Mouse (Mus musculus) Patski (cell line): ENCODE results near the gene Eps8l1. TPM values are rescaled to one million over a fixed set of nuclear protein-coding genes. Genes with fewer than 3 reads are reported as not detected.

Experiments
- ATAC-seq: fragments of 100-300 bp; one replicate; pipeline ENCODE4 v1.8.0; 2021
- CTCF ChIA-PET: fragments of 350-600 bp; sonication (Branson Sonifier 250); formaldehyde crosslinking; loops from one replicate; lab custom pipeline; 2022; ENCODE audit warnings: inconsistent platforms; lab: Charles Lee
- POLR2A ChIA-PET: fragments of 350-600 bp; sonication (Branson Sonifier 250); formaldehyde crosslinking; loops from one replicate; lab custom pipeline; 2022; ENCODE audit warnings: antibody characterized with exemption, inconsistent platforms; lab: Charles Lee
- DNase-seq: peaks from one replicate; pipeline ENCODE4 v3.0.0-alpha.2; 2011; ENCODE audit warnings: low read depth, low spot score
- H3K27me3 ChIP-seq: fragments of 371-371 bp; one replicate; pipeline ENCODE4 v1.5.1; 2021
- CTCF ChIP-seq: fragments of 100-300 bp; IDR thresholded peaks from one replicate; pipeline ENCODE4 v1.5.1; 2021
- in situ Hi-C: fragments of 300-500 bp; cut with MboI; formaldehyde crosslinking; loops from 3 replicates; pipeline ENCODE4 v1.11.1; 2018; ENCODE audit warnings: low pct_unique_long_range_greater_than_20kb, mixed read lengths
- polyA plus RNA-seq: library from polyadenylated mRNA; unstranded; gene quantifications from one replicate; pipeline ENCODE4 v1.2.3, GENCODE M21; 2021

Eps8l1 gene
- polyA plus RNA-seq, 1 experiment from 2014 or later: 0.04 TPM

DNA sequence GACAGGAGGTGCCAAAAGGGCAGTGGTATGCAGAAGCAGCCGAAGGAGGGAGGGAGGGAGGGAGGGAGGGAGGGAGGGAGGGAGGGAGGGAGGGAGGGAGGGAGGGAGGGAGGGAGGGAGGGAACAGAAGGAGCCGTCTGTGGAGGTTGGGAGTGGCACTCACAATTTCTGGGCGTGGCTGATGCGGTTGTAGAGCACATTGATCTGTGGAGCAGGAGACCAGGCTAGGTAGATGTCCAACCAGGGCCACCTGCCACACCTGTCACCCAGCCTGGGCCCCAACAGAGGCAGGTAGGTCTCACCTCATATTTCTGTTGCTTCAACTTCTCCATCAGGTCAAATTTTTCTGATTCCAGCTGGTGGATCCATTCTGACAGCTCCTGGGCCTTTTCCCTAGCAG, 46.7 kb downstream of the Eps8l1 start:
- in situ Hi-C loops: no loop called here
- H3K27me3 ChIP-seq: no peaks in the 10 kb centered on the region
- ChIA-PET POLR2A (no interaction called here), CTCF (no interaction called here)
- ATAC-seq: no peak
- TF ChIP-seq CTCF: no peak
- no peak for DNase-seq

DNA sequence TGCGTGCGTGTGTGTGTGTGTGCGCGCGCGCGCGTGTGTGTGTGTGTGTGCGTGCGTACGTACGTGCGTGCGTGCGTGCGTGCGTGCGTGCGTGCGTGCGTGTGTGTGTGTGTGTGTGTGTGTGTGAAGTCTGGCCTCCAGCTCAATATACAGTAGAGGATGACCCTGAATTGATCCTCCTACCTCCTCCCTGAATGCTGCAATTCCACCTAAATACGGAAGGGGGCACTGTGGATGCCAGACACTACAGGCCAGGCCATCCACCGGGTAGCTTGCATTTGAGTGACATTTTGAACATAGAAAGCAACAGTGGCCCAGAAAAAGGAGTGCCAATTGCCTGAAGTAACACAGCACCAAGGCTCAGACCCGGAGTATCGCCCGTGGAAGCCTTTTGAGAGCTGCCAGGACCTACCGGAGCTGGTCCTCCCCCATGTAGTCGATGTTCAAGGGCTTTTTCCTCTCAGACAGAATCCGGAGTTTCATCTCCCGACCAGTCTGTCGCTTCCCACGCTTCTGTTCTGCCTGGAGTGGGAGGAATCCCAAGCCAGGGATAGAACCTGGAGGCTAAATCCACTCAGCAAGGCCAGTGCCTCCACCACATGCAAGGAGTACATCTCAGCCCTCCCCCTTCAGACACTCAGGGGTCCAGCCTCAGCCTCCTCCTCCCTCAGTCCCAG, 47.7 kb downstream of the Eps8l1 start:
- in situ Hi-C loops: no loop called here
- ATAC-seq: no peak
- TF ChIP-seq CTCF: no peak
- no peaks in the 10 kb centered on the region for H3K27me3 ChIP-seq
- DNase-seq: no peak
- ChIA-PET CTCF (interaction anchor here (2.3 kb wide), 1 partner anchor 15 kb away, joined by 20 read pairs; the partner anchor contains the start of gene Tnni3), POLR2A (no interaction called here)

DNA sequence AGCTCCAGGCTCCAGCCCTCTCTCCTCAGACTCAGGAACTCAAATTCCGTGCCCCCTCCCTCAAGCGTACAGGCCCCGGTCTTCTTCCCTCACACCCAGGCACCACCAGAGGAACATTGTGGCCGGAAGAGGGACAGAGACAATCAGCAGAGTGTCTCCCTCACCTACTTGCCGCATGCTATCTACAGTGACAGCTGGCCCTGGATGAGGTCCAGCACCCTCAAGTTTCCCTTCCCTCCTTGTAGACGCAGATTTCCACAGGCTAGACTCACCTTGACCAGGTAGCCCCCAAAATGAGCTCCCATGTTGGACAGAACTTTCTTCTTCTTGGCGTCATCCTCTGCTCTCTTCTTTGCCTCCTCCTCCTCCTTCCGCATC, 48.3 kb downstream of the Eps8l1 start:
- POLR2A ChIA-PET: no interaction called here
- DNase-seq (no peak), ATAC-seq (no peak)
- H3K27me3 ChIP-seq: no peaks in the 10 kb centered on the region
- CTCF ChIA-PET: interaction anchor here (2.3 kb wide), 1 partner anchor 14 kb away, joined by 20 read pairs; the partner anchor contains the start of gene Tnni3
- no peak for TF ChIP-seq CTCF
- in situ Hi-C loops: no loop called here

DNA sequence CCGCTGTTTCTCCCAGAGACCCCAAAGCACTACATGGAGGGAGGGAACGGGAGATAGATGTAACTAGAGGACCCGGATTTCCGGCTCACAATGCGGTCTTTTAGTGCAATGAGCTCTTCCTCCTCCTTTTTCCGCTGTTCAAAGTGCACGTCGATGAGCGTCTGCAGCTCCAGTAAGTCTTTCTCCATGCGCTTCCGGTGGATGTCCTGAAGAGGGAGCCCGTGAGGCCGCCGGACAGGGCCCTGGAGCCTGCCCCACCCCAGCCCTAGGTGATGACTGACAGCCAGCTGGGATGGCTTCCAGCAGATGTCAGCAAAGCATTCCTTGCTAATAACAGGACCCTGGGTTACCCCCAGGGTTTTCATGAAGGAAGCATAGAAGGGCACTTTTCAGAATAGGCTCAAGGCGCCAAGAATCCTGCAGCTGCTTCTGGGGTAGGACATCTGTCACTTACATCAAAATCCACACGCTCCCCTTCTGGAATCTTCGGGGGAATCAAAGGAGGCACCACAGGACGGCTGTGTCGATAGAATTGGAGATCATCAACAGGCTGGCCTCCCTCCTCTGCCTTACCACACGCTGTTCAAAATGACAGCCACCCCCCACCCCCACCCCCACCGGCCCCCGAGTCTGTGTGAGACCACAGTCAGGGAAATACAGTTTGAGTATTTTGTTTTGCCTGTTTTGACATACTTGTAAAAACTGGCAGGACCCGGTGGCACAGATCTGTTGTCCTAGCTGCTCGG, 49.6 kb downstream of the Eps8l1 start:
- in situ Hi-C loops: no loop called here
- H3K27me3 ChIP-seq: no peaks in the 10 kb centered on the region
- DNase-seq (no peak), ATAC-seq (peak; percentile 29)
- ChIA-PET POLR2A (interaction anchor here (0.7 kb wide), 1 partner anchor 14 kb away, joined by 4 read pairs; the partner anchor contains the start of gene Tnni3), CTCF (interaction anchor here (0.9 to 2.3 kb wide), 4 partner anchors 13 to 39 kb away, joined by 3 to 20 read pairs (median 4); partner anchors contain the start of gene Tnni3)
- peak; percentile 89 for TF ChIP-seq CTCF

DNA sequence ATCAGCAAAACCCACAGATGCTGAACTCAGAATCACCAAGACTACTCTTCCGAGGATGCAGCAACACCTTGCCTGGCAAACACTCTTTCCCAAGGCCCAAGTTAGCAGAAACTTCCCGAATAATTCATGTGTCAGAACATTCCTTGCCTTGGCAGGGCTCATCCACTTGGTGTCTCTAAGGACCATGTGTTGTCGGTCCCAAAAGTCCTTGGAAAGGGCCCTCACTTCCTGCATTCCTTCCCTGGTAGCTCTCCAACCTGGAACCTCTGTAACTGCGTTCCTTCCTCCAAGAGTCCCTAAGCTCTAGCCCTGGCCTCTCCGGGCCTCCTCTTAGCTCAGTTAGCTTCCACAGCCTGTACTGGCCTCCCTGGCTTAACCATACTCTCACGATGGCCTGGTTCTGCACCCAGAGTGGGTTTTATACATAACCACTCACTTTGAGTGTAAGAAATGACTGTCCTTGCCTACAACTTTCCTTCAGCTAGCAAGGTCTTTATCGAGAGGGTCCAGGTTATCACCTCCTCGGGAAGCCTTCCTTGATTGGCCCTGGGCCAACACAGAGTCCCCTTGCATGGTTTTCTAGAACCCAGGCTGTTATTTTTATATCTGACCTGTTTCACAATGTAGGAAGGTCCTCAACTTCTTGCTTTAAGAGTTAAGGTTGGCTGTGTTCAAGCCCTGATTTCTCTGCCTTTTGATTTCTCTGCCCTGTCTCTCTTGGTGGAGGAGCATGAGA, 51.2 kb downstream of the Eps8l1 start:
- DNase-seq: no peak
- ChIA-PET POLR2A (interaction anchor here (0.6 kb wide), 1 partner anchor 254 kb away, joined by 4 read pairs; no protein-coding TSS in a partner anchor), CTCF (interaction anchor here (1.0 to 1.9 kb wide), 3 partner anchors 11 to 17 kb away, joined by 3 to 20 read pairs (median 6); partner anchors contain the start of gene Tnni3)
- no peak for TF ChIP-seq CTCF
- H3K27me3 ChIP-seq: no peaks in the 10 kb centered on the region
- in situ Hi-C loops: no loop called here
- no peak for ATAC-seq

DNA sequence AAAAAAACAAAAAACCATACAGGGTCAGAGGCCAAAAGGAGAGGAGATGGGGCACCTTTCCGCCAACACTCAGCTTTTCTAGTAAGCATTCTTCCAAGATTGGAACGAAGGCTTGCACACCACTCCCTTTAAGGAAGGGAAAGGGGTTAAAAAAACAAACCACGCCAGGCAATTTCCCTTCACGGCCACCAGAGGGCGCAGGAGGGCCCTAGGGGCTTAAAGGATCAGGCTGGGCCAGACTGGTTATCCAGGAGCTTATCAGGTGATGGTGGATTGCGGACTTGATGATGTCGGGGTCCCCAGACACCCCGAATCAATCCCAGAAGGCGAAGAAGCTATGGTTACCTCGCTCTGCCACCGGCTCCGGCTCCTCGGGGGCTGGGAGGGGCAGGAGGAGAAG, 52.8 kb downstream of the Eps8l1 start:
- peak; percentile 86 for TF ChIP-seq CTCF
- in situ Hi-C loops: no loop called here
- CTCF ChIA-PET: interaction anchor here (0.8 to 1.9 kb wide), 10 partner anchors 10 to 382 kb away, joined by 3 to 20 read pairs (median 3); partner anchors contain the start of genes Ppp1r12c, Ppp6r1 and Tnni3
- POLR2A ChIA-PET: no interaction called here
- H3K27me3 ChIP-seq: no peaks in the 10 kb centered on the region
- ATAC-seq (no peak), DNase-seq (no peak)

DNA sequence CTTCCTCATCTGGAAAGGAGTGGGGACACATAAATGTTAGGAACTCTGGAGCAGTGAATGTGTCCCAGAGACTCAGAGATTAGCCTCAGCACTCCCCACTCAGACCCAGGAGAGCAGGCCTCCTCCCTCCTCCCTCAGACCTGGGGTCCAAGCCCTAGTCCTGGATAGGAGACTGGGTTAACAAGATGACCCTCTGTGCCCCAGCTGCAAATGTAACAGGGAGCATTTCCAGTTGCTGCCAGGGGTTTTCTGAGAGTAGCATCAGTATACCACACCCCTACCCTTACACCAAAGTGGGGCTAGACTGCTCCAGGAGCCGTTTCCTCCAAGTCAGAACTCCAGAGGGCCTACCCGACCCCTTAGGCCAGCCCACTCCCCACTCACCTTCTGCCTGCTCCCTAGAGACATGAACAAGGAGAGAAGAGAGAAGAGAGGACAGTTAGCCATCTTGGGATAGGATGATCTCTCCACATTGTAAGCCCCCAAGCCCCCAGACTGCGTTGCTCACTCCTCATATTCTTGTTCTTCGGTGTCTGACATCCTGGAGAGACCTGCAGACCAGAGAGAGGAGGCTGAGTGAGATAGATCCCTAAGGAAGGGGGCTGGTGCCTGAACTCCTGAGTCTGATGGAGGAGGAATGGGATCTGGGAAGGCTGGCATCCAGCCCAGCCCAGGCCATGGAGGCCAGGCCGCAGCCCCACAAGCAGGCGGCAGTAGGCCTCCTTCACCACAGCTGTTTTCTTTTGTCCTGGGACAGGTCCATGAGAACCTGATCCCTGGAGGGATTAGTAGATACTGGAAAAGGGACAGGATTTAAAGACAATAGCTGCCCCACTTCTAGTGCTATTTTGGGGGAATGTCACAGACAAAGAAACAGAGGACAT, 53.6 kb downstream of the Eps8l1 start:
- no peak for TF ChIP-seq CTCF
- ChIA-PET POLR2A (no interaction called here), CTCF (interaction anchor here (0.8 to 1.9 kb wide), 10 partner anchors 9 to 383 kb away, joined by 3 to 20 read pairs (median 3); partner anchors contain the start of genes Ppp1r12c, Ppp6r1 and Tnni3)
- no peaks in the 10 kb centered on the region for H3K27me3 ChIP-seq
- ATAC-seq: no peak
- in situ Hi-C loops: no loop called here
- no peak for DNase-seq

DNA sequence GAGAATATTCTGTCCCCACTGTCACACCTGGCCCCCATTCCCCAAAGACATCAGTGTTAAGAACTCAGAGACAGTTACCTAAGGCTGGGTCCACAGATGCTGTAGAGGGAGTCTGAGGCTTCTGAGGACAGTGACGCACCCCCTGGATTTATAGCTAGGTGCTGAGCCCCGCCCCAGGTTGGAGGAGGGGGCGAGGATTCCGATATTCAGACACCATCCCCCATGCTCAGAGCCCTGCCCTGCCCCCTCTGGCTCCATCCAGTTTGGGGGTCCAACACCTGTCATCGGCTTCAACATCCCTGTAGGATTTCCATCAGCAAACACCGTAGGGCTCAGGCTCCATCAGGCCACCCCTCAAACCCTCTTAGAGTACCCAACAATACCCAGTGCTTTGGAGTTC, 55.4 kb downstream of the Eps8l1 start:
- no peaks in the 10 kb centered on the region for H3K27me3 ChIP-seq
- ATAC-seq (no peak), DNase-seq (no peak)
- in situ Hi-C loops: no loop called here
- TF ChIP-seq CTCF: no peak
- ChIA-PET POLR2A (no interaction called here), CTCF (interaction anchor here (1.7 kb wide), 1 partner anchor 8 kb away, joined by 5 read pairs; the partner anchor contains the start of gene Tnni3)

DNA sequence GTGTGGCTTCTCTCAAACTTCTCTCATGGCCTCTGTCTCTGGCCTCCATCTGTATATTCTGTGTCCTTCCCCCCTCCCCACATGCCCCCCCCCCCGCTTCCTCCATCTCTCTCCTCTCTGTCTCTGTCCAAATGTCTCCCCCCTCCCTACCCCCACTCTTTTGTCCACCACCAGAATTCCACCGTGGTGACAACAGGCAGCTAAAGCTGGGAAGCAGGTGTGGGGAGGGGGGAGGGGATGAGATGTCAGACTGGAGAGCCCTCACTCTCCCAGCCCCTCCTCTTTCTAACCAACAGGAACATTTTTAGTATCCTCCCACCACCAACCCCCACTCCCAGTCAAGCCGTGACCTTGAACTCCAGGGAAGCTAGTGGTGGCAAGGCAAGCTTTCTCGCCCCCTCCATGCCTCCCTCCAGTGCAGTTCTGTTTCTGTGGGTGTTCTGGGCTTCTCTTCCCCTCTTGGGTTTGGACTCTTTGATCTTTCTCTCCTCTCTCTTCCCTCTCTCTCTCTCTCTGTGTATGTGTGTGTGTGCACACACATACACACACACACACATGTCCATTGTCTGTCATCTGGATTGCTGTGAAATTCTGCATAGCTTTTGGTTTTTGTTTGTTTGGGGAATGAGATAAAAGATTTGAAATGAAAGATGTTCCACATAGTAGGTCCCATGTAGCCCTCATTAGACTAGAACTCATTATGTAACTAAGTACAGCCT, 56.0 kb downstream of the Eps8l1 start, which contains the start of gene Tnnt1:
TSS of gene Tnnt1 (minus strand) at position 51 of the 719 bp plus-strand sequence.
- DNase-seq (no peak), ATAC-seq (no peak)
- ChIA-PET CTCF (interaction anchor here (1.7 kb wide), 1 partner anchor 7 kb away, joined by 5 read pairs; the partner anchor contains the start of gene Tnni3), POLR2A (no interaction called here)
- H3K27me3 ChIP-seq: no peaks in the 10 kb centered on the region
- in situ Hi-C loops: no loop called here
- TF ChIP-seq CTCF: no peak
